Mouse (Mus musculus): Measurements from ENCODE around the gene Hip1.

- no peak for TF ChIP-seq CHD2 (IDR thresholded peaks at IDR 0.05; ENCODE audit: low read depth, low read length)
- TF ChIP-seq ZC3H11A (IDR thresholded peaks at IDR 0.05; ENCODE audit: borderline replicate concordance, low read depth, low read length) = no peak
- no peak for TF ChIP-seq ZNF384 (IDR thresholded peaks at IDR 0.05; ENCODE audit: low read depth, low read length)
- no peak for TF ChIP-seq HCFC1 (IDR thresholded peaks at IDR 0.05; ENCODE audit: borderline replicate concordance, insufficient read depth, low read length)
- no peak for TF ChIP-seq MAFK (IDR thresholded peaks at IDR 0.05; ENCODE audit: insufficient read depth, low read depth, low read length)
Observed at GRCm38 (mm10) chr5:135404623-135405022, 140.3 kb downstream of the Hip1 start.
